Comparison of ENCODE assay signal across 16 mouse cellular contexts in genomic region chr8:99353923-99354322, GRCm38 (mm10).
A peak's percentile ranks its signal among the peaks of the same experiment; 100 is the strongest.
DNase-seq lines count a peak whose midpoint lies in the region; ATAC-seq and TF ChIP-seq lines count a peak whose summit lies in the region.
"Had no signal": no experiment of that assay in that cellular context is flagged by ENCODE, and none has a peak within 500 bp of the region (broad histone marks: within the 10 kb centered on the region; RNA-seq: fewer than 3 reads in every experiment).

No protein-coding gene starts in this region.

- H3K9me3 ChIP-seq in lung, postnatal 0 days (ENCODE audit: low read length): no peaks in the 10 kb centered on the region
- H3K9me3 ChIP-seq: embryonic facial prominence, embryonic 10.5 days; embryonic facial prominence, embryonic 12.5 days; forebrain, embryonic 13.5 days; forebrain, embryonic 15.5 days had no signal

- no peaks in the 10 kb centered on the region for H3K36me3 ChIP-seq in lung, postnatal 0 days (ENCODE audit: insufficient read depth, low read length)
- H3K36me3 ChIP-seq: embryonic facial prominence, embryonic 10.5 days; embryonic facial prominence, embryonic 12.5 days; forebrain, embryonic 15.5 days had no signal

- no peak overlapping the region for H3K27ac ChIP-seq in lung, postnatal 0 days (ENCODE audit: low read length)
- H3K27ac ChIP-seq: embryonic facial prominence, embryonic 10.5 days; embryonic facial prominence, embryonic 12.5 days; forebrain, embryonic 13.5 days; forebrain, embryonic 15.5 days had no signal

- H3K4me3 ChIP-seq in lung, postnatal 0 days (ENCODE audit: low read depth, low read length): no peak overlapping the region
- H3K4me3 ChIP-seq: embryonic facial prominence, embryonic 10.5 days; embryonic facial prominence, embryonic 12.5 days; forebrain, embryonic 13.5 days; forebrain, embryonic 15.5 days had no signal

- WGBS in lung, postnatal 0 days: 77% methylated on average over 3 of the region's 3 CpGs

- no peak overlapping the region for H3K9ac ChIP-seq in lung, postnatal 0 days (replicated peaks; ENCODE audit: low read depth)
- H3K9ac ChIP-seq: embryonic facial prominence, embryonic 12.5 days; forebrain, embryonic 13.5 days; forebrain, embryonic 15.5 days; forebrain, postnatal 0 days had no signal

- H3K27me3 ChIP-seq in lung, postnatal 0 days (replicated peaks; ENCODE audit: insufficient read depth, low read length): no peaks in the 10 kb centered on the region
- H3K27me3 ChIP-seq: embryonic facial prominence, embryonic 12.5 days; forebrain, embryonic 13.5 days; forebrain, embryonic 15.5 days had no signal

- peak; percentile 8 for DNase-seq in cerebellum, adult 11 months
- no peak for DNase-seq in cerebellum, postnatal 36 days
- DNase-seq in cerebellum, adult 8-10 months: peak; percentile 18
- no peak for DNase-seq in cerebellum, postnatal 4 days (ENCODE audit: low spot score in 2 of 2)
- DNase-seq in brain, adult 2 months (ENCODE audit: low read depth, low spot score): peak; percentile 63
- peak; percentile 51 for DNase-seq in cerebellum, adult 9-10 months
- DNase-seq in kidney, adult 8-10 months: no peak
- no peak for DNase-seq in lung, postnatal 0 days (ENCODE audit: low spot score)
- DNase-seq: adrenal gland, adult 2 months; adrenal gland, postnatal 10 days; adrenal gland, postnatal 25 days; forebrain, postnatal 0 days had no signal

- H3K4me2 ChIP-seq in lung, postnatal 0 days (replicated peaks; ENCODE audit: low read depth, low read length): no peak overlapping the region
- H3K4me2 ChIP-seq: embryonic facial prominence, embryonic 12.5 days; forebrain, embryonic 13.5 days; forebrain, embryonic 15.5 days had no signal

- H3K4me1 ChIP-seq in lung, postnatal 0 days (ENCODE audit: insufficient read depth, low read depth, low read length): no peaks in the 10 kb centered on the region
- H3K4me1 ChIP-seq: embryonic facial prominence, embryonic 10.5 days; embryonic facial prominence, embryonic 12.5 days; forebrain, embryonic 13.5 days had no signal

- ATAC-seq in lung, postnatal 0 days: no peak
- ATAC-seq: forebrain, embryonic 13.5 days; forebrain, embryonic 15.5 days; forebrain, postnatal 0 days had no signal

- TF ChIP-seq CTCF in lung, postnatal 0 days (IDR thresholded peaks at IDR 0.05): no peak

- no peak for TF ChIP-seq EP300 in lung, postnatal 0 days (IDR thresholded peaks at IDR 0.05)

Comparison
In these comparisons a context has a peak if more than half of its experiments do, and no peak if none do; other contexts are left out.
1. DNase-seq: peak in cerebellum, adult 11 months (single experiment), cerebellum, adult 8-10 months (single experiment), brain, adult 2 months (single experiment) and cerebellum, adult 9-10 months (single experiment); none in cerebellum, postnatal 36 days (0 of 2), cerebellum, postnatal 4 days (0 of 2), kidney, adult 8-10 months (0 of 2) and lung, postnatal 0 days (single experiment).